In the genomic region with DNA sequence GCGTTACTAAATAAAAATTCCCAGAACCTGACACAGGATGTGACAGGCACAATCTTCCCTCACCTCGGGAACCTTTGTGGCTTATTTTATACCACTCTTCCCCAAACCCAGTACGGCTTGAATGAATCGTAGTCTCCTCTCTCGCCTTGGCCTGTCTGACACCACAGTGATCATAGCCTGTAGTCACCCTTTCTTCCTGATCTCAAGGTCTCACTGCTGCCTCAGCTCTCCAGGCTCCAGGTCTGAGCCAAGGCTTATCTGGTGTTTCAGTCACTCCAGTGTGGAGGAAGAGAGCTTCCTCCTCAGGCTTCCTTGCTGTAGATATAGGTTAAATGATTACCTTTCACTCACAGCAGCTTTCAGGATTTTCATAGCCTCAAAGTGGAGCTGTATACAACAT, we compare ENCODE assay signal across 22 mouse cellular contexts. TPM values are rescaled to one million over a fixed set of nuclear protein-coding genes. Genes with fewer than 3 reads are reported as not detected.
DNase-seq lines count a peak whose midpoint lies in the region; ATAC-seq and TF ChIP-seq lines count a peak whose summit lies in the region.
"Had no signal": no experiment of that assay in that cellular context is flagged by ENCODE, and none has a peak within 500 bp of the region (broad histone marks: within the 10 kb centered on the region; RNA-seq: fewer than 3 reads in every experiment).

No protein-coding gene starts in this region.

- no peak overlapping the region for H3K9ac ChIP-seq in liver, embryonic 11.5 days (ENCODE audit: low read depth, low read length)
- H3K9ac ChIP-seq in hindbrain, postnatal 0 days (replicated peaks; ENCODE audit: low read length) = no peak overlapping the region
- H3K9ac ChIP-seq: hindbrain, embryonic 12.5 days; limb, embryonic 12.5 days; lung, embryonic 15.5 days; midbrain, embryonic 12.5 days; neural tube, embryonic 12.5 days had no signal

- WGBS in liver, embryonic 11.5 days = 71% methylated on average over 5 of the region's 5 CpGs
- WGBS in hindbrain, postnatal 0 days = 96% methylated on average over 5 of the region's 5 CpGs

- H3K4me3 ChIP-seq in liver, embryonic 11.5 days (ENCODE audit: low read depth, low read length) = no peak overlapping the region
- no peak overlapping the region for H3K4me3 ChIP-seq in embryonic fibroblast, embryonic 13.5 days (ENCODE audit: insufficient read depth, low read length)
- no peak overlapping the region for H3K4me3 ChIP-seq in hindbrain, postnatal 0 days (ENCODE audit: low read length)
- H3K4me3 ChIP-seq: hindbrain, embryonic 12.5 days; limb, embryonic 12.5 days; lung, embryonic 15.5 days; midbrain, embryonic 12.5 days; neural tube, embryonic 12.5 days had no signal

- H3K36me3 ChIP-seq in liver, embryonic 11.5 days (ENCODE audit: control insufficient read depth, insufficient read depth, low read length) = peaks cover 25% of the 10 kb centered on the region
- H3K36me3 ChIP-seq in hindbrain, postnatal 0 days (ENCODE audit: insufficient read depth, low read length) = peaks cover 14% of the 10 kb centered on the region; the same call in 1 of the 2 replicates

- no peak overlapping the region for H3K27ac ChIP-seq in liver, embryonic 11.5 days (ENCODE audit: low read depth, low read length)
- H3K27ac ChIP-seq in embryonic fibroblast, embryonic 13.5 days (ENCODE audit: insufficient read depth, low read length) = peak overlapping the region; percentile 87
- no peak overlapping the region for H3K27ac ChIP-seq in hindbrain, postnatal 0 days
- H3K27ac ChIP-seq: hindbrain, embryonic 12.5 days; limb, embryonic 12.5 days; lung, embryonic 15.5 days; midbrain, embryonic 12.5 days; neural tube, embryonic 12.5 days; stomach, postnatal 0 days had no signal

- no peaks in the 10 kb centered on the region for H3K4me1 ChIP-seq in liver, embryonic 11.5 days (replicated peaks; ENCODE audit: control insufficient read depth, insufficient read depth, low read length)
- H3K4me1 ChIP-seq in embryonic fibroblast, embryonic 13.5 days (ENCODE audit: control insufficient read depth, insufficient read depth, low read length) = peaks cover 5% of the 10 kb centered on the region; the same call in 1 of the 2 replicates
- H3K4me1 ChIP-seq in hindbrain, postnatal 0 days (ENCODE audit: insufficient read depth, low read length) = no peaks in the 10 kb centered on the region
- H3K4me1 ChIP-seq: hindbrain, embryonic 12.5 days; limb, embryonic 12.5 days; lung, embryonic 15.5 days; midbrain, embryonic 12.5 days; neural tube, embryonic 12.5 days had no signal

- no peak for TF ChIP-seq CTCF in embryonic fibroblast, embryonic 13.5 days (IDR thresholded peaks at IDR 0.05; ENCODE audit: borderline replicate concordance, insufficient read depth, low read length)
- TF ChIP-seq CTCF in hindbrain, postnatal 0 days (IDR thresholded peaks at IDR 0.05; ENCODE audit: low read depth) = no peak

- no peak for TF ChIP-seq POLR2A in embryonic fibroblast, embryonic 13.5 days (IDR thresholded peaks at IDR 0.05; ENCODE audit: low read depth, low read length)

- H3K27me3 ChIP-seq in liver, embryonic 11.5 days (replicated peaks; ENCODE audit: control insufficient read depth, insufficient read depth, low read length) = no peaks in the 10 kb centered on the region
- H3K27me3 ChIP-seq in hindbrain, postnatal 0 days (ENCODE audit: insufficient read depth, low read length) = no peaks in the 10 kb centered on the region
- H3K27me3 ChIP-seq: hindbrain, embryonic 12.5 days; limb, embryonic 12.5 days; lung, embryonic 15.5 days; midbrain, embryonic 12.5 days; neural tube, embryonic 12.5 days had no signal

- H3K4me2 ChIP-seq in liver, embryonic 11.5 days = no peak overlapping the region
- H3K4me2 ChIP-seq in hindbrain, postnatal 0 days (ENCODE audit: low read depth, low read length) = no peak overlapping the region
- H3K4me2 ChIP-seq: hindbrain, embryonic 12.5 days; limb, embryonic 12.5 days; lung, embryonic 15.5 days; midbrain, embryonic 12.5 days; neural tube, embryonic 12.5 days had no signal

- no peaks in the 10 kb centered on the region for H3K9me3 ChIP-seq in liver, embryonic 11.5 days (ENCODE audit: control insufficient read depth, low read length)
- no peaks in the 10 kb centered on the region for H3K9me3 ChIP-seq in hindbrain, postnatal 0 days (ENCODE audit: low read length)
- H3K9me3 ChIP-seq: hindbrain, embryonic 12.5 days; limb, embryonic 12.5 days; lung, embryonic 15.5 days; midbrain, embryonic 12.5 days; neural tube, embryonic 12.5 days had no signal

- ATAC-seq in liver, embryonic 11.5 days (replicated peaks; ENCODE audit: low FRiP score) = 0 out of 2 replicates have a peak, but pooled peaks have one; percentile 31
- ATAC-seq in hindbrain, postnatal 0 days = no peak
- ATAC-seq: activated CD4-positive, CD25-positive, alpha-beta regulatory T cell, adult 4 months; CD4-positive, CD25-positive, alpha-beta regulatory T cell, adult 4 months had no signal

- no peak for DNase-seq in liver, embryonic 11.5 days (ENCODE audit: low spot score)
- DNase-seq in liver = no peak
- DNase-seq in adrenal gland, postnatal 10 days = peak; percentile 43
- no peak for DNase-seq in left cerebral cortex, adult 18-20 months (ENCODE audit: low spot score in 2 of 2)
- no peak for DNase-seq in hindbrain, postnatal 0 days (ENCODE audit: low spot score)
- no peak for DNase-seq in layer of hippocampus, adult 9-10 months (ENCODE audit: low spot score)
- DNase-seq: cerebellum, adult 18-20 months; cerebellum, postnatal 25 days; heart, postnatal 14 days; kidney, adult 9 months; kidney, postnatal 36 days; lung, postnatal 4 days; right cerebral cortex, postnatal 4 days had no signal

RNA-seq across cellular contexts. Expression of a gene that starts 25.3 kb away (rescaled TPM):
- 36.9 and 38.6 TPM in 2 replicates for polyA plus RNA-seq in liver, embryonic 11.5 days (2014; fragmentation: Nextera tagmentation; extraction: Ambion mirVana)
- 10 to 100 TPM; 84.9 to 94.1 TPM for total RNA-seq in adrenal gland, postnatal 10 days (2021)
- 89.5 and 89.9 TPM in 2 replicates for polyA plus RNA-seq in embryonic fibroblast, embryonic 13.5 days (2011; ENCODE audit: insufficient read length, low read depth, missing spikeins)
- total RNA-seq in left cerebral cortex, adult 18-20 months (2021) = 10 to 100 TPM; 82.9 to 94.5 TPM
- total RNA-seq in hindbrain, postnatal 0 days (2014; rRNA removed) = 116 and 128 TPM in 2 replicates
- 38.4 and 41.0 TPM in 2 replicates for polyA plus RNA-seq in hindbrain, postnatal 0 days (2015; fragmentation: Nextera tagmentation; extraction: Ambion mirVana)
